Mouse (Mus musculus): ENCODE data around the gene Shisa9. TPM values are rescaled to one million over a fixed set of nuclear protein-coding genes. Genes with fewer than 3 reads are reported as not detected.

Gene Shisa9
- total RNA-seq, 2 experiments from 2014 or later, result not detected

DNA sequence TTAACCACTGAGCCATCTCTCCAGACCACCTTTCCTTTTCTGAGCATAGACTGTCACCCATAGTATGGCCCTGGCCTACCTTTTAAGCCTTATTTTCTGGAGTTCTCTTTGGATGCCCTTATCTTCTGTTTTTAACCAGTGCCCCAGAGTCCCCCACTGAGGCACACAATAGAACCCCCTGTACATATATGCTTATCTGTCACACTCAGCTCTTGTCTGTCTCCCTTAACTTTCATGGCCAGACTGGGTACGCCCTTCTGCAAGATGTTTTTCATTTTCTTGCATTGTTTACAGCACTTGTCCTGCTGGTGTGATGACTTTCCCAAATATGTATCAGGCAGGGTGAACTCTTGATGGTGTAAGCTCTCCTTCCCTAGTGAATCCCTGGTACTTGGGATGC lies 68.1 kb downstream of the Shisa9 start:
- no peak for DNase-seq (ENCODE audit: low spot score)

DNA sequence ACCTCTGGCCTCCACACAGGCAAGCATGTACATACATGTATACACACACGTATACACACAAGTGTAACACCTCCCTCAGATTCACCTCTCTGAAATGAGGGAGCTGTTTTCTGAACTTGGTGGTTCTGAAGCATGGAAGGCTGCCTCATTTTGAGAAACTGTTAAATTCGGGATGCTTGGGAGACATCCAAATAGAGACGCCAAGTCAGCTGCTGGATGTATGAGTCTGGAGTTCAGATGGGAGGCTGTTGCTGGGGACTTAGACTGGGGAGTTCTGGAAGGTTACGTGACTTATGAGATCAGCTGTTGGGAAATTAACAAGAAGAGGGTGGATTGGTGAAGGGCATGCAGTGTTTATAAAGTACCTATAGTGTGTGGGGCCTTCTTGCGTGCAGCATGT lies 88.7 kb downstream of the Shisa9 start:
- no peak for DNase-seq (ENCODE audit: low spot score)

DNA sequence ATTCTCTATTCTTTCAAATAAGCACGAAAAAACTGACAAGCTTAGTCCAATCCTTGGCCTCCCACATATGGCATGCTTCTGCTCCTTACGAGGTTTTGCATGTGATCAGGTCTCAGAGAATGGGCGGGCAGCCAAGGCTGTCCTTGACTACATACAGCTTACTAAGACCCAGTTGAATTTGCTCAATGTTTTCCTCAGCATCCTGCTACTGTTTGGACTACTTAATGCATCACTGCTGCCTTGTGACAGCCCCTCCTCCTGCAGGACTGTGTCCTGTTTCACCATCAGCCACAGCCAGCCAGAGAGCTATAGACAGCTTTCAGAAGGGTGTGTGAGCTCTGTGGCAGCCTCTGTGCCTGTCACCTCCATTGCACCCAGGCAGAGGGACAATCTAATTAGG lies 92.4 kb downstream of the Shisa9 start:
- no peak for DNase-seq (ENCODE audit: low spot score)

DNA sequence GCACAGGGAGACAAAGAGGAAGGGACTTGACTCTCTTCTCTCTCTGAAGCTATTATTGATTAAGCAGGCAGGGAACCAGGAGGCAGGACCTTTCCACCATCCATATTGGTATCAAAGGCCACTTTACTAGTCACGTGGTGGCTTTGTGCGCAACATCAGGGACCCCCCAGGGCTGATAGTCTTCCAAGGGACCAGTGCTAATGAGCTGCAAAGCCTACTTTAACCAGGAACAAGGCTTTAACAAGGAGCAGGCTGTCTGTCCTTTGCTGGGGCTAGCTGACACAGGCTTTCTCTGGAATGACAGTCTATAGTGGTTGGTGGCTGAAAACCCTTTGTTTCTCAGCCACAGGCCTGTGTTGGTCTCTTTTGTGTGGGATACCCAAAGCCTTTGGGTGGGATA lies 92.8 kb downstream of the Shisa9 start:
- no peak for DNase-seq (ENCODE audit: low spot score)

DNA sequence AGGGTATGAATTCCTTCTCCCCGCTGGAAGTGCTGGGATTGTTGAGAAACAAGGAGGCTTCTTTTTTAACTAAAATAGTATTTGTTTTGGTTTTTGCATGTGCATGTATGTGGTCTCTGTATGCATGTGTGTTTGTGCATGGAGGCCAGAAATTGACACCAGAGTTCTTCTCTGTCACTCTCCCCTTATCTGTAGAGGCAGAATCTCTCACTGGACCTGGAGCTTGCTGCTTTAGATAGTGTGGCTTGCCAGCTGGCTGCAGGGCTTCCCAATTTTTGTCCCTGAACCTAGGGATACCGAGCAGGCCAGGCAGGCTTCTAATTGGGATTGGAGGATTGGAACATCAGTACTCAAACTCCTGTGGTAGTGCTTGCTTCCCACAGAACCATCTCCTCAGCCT lies 99.2 kb downstream of the Shisa9 start:
- DNase-seq (ENCODE audit: low spot score), result no peak

DNA sequence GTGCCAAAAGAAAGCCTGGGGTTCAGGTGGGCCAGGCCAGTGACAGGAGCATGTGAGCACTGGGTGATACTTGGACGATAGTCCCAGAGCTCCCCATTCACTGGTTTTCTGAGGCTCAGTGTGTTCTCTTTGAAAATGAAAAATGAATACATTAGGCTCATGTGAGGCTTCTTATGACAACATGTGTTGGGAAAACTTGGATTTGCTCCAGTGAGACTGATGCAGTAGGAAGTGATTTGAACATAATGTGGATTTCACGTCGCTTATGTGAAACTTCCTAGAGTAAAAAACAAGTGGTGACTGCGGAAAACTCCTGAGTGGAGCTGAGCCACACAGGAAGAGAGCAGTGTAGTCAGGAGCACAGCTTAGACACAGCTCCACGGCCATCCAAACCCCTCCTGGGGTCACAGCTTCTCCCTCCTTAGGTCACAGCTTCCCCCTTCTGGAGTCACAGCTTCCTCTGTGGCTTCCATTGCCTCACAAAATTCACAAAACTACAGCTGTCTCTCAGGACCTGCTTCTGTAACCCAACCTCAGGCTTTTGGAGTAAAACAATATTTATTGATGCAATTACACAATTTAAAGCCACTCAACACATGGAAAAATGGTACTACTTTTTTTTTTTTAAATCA lies 106.8 kb downstream of the Shisa9 start:
- DNase-seq (ENCODE audit: low spot score), result no peak

DNA sequence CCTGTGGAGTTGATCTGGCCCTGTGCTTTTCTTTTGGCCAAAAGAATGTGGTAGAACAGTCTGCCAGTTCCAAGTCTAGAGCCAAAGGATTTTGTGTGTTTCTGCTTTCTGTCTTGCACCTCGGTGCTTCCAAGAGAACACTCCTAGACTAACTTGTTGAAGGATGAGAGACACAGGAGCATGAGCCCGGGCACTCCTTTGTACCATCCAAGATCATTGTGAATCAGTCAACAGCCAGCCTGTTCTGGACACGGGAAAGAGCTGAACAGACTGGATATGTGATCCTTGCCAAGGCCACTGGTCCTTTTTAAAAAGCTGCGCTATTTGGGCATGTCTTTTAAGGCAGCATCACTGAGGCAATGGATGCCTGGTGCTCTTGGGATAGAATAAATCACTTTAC lies 109.3 kb downstream of the Shisa9 start:
- no peak for DNase-seq (ENCODE audit: low spot score)

DNA sequence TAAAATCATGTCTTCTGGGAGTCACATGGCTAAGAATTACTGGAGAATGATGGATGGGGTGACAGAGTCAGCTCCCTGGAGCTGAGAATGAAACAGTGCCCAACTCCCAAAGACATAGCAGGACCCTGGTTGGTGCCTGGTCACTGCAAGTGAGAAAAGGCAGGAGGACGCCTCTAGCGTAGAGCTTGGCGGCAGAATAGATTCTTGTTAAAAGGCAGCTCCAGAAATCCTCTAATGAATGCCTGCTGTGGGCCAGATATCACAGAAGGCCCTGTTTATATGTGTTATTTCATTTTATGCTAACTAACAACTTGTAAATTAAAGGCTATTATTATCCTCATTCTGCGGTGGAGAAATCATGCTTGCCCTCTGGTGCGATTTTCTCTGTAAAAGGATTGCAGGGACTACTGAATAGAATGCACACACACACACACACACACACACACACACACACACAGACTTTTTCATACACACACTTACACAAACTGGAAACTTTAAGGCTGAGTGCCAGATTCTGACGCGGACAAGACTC lies 110.9 kb downstream of the Shisa9 start:
- DNase-seq (ENCODE audit: low spot score), result no peak

DNA sequence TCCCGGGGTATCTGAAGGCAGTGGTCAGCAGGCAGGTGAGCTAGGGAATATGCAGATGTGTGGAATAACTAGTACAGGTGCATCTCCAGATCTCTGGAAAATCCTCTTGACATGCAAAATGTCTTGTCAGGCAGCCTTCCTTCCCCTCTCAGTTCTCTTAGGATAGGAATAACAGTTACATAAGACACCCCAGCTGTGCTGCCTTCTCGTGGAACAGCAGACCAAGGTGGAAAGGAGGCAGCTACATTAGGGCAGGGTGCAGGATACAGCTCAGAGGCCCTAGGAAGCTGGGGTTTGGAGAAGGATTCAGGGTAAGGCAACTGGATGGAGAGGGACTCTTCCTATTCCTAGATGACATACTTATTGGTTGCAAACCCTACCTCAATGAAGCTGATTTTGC lies 111.5 kb downstream of the Shisa9 start:
- no peak for DNase-seq (ENCODE audit: low spot score)

DNA sequence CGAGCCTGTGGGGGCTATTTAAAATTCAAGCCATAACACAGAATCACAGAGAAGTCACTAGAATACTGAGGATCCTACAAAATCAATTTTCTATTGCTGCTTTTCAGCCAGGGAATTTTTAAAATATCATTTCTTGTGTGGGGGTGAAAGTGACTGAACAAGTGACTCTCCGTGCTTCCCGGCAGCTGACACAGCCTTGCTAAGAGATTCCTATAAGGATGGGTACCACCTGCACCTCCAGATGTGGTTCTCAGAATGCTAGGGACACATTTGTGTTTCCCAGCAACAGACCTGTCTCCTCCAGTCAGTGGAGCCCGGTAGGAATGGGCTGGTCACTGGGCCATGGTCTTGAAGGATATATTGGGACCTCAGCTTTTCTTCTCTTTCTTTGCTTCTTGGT lies 124.5 kb downstream of the Shisa9 start:
- no peak for DNase-seq (ENCODE audit: low spot score)

DNA sequence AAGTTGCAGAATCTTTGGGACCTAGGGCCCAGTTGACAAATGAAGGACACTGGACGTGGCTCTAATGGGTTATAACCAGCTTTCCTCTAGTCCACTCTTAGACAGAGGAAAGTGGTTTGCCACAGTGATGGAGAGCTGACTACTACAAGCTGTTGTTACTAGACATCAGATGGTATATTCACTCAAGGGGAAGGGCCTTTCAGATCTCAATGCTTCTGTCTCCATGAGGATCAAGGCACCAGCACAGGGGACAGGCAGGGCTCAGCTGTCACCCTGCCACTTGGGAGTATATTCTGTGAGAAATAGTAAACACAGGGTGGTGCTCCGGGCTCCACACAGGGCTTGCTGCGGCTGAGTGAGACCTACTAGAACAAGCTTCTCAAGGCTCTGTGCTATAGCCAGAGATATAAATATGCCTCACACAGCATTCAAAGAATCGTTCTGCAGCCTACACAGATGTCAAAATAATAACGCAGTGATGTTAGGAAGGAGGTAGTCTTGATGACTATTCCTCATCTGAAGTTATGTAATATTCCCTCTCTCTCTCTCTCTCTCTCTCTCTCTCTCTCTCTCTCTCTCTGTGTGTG lies 127.0 kb downstream of the Shisa9 start:
- DNase-seq (ENCODE audit: low spot score), result no peak

DNA sequence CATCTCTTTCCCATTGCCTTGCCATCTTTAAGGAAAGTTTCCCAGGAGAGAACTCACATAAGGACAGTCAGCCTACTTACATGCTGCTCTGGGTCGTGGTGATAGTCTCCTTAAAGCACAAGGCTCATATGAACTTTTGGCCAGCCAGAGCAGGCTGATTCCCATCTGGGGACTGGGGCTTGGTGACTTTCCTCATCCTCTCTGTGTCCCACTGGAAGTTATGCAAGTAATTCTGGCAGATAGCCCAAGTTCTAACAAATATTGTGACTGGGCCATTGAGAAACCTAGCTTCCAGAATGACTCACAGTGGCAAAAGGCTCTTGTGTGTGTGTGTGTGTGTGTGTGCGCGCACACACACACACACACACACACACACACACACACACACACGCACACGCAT lies 130.5 kb downstream of the Shisa9 start:
- peak; percentile 40 for DNase-seq (ENCODE audit: low spot score)

DNA sequence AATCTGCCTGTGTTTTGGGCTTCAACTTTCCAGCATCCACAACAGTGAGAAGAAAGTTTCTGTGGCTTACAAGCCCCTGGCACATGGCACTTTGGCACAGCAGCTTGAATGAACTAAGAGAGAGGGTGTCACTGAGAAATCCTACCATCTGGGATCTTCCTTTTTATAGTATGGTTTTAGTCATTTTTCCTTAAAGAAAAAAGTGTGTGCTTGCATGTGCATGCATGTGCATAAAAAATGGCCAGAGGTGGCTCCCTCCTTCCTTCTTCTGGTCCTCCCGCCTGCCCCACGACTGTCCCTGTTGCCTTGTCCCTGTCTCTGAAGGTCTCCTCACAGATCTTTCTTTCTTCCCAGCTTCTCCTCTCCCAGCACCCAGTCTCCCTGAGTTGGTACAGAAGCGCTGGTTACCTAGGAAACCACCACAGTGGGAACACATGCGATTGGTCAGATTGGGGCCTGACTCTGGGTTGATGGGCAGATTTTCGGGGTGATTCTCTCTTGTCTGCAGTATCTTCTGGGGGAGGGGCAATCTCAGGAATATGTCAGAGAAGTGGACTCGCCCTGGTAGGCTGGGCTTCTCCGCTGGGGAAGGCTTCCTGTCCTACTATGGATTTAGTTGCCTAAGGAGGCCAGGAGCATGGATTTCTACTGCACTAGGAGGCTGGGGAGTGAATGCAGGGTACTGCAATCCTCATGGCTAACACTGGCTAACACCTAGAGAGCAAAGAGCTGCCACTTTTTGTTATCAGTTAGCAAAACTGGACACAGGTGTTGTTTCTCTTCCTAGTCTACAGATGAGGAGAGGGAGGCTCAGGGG lies 131.3 kb downstream of the Shisa9 start:
- DNase-seq (ENCODE audit: low spot score), result no peak

DNA sequence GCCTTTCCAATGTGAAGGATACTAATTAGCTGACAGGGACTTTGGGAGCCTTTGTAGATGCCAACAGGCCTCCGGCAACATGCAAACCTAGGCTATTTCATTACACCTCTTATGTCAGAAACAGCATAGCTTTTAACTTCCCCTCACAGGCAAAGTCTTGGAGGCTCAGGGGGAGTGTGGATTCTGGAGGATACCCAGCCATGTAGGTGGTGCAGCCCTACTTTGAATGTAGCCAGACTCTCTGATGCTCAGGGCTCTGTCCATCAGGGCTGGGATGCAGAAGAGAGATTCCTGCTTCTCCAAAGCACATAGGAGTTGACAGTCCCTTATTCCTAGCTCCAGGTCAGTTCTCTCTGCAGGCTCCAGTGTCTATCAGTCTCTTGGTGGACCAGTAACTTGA lies 133.0 kb downstream of the Shisa9 start:
- no peak for DNase-seq (ENCODE audit: low spot score)

DNA sequence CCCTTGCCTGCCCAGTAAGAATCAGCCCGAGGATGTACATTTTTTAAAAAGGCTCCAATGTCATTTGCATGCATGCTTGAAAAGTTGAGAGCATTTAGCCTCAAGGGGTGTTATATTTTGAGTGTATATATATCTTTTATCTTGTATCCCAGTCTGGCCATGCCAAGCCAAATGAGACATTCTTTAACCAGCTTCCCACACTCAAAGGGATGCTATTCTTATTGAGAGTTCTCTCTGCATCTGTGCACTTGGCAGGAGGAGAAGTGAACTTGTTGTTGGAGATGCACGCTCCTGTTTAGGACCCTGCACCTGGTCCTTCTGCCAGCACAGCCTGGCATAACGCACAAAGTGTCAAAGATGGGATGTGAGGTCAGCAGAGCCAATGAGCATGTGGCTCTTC lies 135.6 kb downstream of the Shisa9 start:
- DNase-seq (ENCODE audit: low spot score), result no peak

DNA sequence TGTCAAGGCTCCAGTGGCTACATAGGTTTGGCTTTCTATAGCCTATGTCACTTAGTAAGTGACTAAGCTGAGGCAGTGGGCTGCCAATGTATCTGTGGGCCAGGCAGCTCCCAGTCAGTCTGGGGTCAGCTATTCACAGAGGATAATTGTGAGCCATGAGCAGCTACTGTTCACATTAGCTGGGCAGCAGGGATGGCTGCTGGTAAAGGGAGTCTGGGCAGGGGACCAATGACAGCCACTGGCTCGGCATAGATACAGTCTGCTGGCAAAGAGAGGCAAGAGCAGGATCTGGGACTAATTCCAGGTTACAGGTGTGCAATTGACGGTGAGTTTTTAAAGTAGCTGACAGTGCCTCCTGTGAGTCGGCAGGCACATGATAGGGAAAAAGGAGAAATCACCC lies 145.9 kb downstream of the Shisa9 start:
- no peak for DNase-seq (ENCODE audit: low spot score)

DNA sequence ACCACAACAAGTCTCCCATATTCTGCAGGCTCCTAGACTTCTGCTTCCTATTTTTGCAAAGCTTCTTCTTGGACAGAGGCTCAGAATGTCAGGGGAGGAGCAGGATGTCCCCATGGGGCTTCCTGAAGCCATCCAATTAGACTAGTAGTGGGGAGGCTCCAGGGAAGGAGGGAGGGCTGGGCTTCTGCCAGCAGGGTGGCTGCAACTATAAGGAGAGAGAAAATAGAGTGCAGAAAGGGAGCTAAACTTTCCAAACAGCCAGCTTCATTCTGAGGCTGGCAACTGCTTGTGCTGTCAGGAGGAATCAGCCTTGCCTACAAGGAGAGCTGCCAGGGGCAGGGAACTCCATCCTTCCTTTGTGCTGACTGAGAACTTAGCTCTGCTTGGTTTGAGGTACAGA lies 162.8 kb downstream of the Shisa9 start:
- DNase-seq (ENCODE audit: low spot score), result peak; percentile 23

DNA sequence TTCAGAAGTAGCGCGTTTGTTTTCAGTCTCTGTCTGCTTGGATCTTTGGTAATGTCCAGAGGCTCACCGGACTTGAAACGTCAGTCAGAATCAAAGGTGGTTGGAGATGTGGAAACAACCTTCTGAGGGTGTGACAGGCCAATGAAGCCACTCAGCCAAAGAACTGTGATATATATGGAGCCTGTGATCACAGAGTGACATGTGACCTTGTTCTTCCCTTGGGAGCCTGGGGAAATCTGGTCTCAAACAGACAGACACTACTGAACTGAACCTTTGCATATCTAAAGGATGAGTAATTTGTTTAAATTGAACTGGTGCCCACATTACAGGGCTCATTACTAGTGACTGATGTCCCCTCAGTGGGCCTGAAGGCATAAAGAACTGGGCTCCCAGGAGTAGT lies 168.1 kb downstream of the Shisa9 start:
- DNase-seq (ENCODE audit: low spot score), result no peak

DNA sequence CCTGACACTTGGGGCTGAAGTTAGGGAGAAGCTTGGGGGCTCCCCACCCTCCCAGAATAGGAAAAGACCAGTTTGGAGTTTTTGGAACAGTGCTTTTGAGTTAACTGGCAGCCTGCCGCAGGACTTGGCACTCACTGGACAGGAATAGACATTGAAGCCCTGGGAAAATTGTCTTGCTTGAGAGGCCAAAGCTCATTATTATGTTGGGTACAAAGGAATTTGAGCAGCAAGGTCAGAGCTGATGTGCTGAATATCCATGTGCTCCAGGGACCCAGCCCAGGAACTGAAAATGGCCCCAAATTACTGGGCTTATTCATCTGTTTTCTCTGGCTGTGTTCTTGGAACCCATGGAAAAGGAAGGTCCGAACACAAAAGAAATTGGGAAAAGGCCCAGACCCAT lies 170.6 kb downstream of the Shisa9 start:
- peak; percentile 2 for DNase-seq (ENCODE audit: low spot score)

DNA sequence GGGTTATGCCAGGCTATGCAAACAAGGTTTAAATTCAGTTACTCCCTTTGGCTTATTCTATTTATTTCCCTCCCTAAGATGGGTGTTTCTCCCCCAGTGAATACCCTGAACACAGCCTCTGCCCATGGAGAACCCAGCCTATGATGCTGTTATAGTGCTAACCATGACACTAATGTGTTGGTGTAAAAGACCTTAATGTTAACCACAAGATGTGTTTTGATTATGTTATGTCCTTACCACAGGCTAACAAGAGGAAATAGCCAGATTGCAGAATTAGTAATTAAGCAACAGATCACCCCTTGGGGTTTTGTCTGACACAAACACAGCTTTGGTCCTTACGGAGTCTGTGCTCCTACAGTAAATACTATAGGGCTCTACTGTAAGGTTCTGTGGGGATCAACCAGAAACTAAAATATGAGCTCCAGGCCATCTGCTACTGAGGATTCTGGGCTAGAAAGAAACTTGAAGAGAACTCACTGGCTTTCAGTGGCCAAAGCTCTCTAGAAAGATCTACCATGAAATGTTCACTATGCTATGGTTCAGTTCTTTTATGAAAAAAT lies 189.6 kb downstream of the Shisa9 start:
- DNase-seq (ENCODE audit: low spot score), result no peak

DNA sequence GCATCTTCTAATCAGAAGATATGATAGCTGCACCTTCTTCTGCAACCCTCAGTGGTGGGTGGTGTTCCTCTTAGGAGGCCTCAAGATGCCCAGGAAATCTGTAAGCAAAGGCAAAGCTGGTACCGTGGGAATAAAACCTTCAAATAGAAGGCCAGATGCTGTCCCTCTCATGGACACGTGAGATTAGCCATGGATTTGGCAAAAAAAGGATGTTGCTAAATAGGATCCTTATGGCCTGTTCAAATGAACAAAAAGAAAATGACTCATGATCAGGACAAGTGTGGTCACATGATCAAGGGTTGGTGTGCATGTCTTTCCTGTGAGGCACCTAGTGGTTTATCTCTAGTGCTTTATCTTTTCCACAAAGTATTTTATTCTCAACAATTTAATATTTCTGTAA lies 194.1 kb downstream of the Shisa9 start:
- DNase-seq (ENCODE audit: low spot score), result no peak

DNA sequence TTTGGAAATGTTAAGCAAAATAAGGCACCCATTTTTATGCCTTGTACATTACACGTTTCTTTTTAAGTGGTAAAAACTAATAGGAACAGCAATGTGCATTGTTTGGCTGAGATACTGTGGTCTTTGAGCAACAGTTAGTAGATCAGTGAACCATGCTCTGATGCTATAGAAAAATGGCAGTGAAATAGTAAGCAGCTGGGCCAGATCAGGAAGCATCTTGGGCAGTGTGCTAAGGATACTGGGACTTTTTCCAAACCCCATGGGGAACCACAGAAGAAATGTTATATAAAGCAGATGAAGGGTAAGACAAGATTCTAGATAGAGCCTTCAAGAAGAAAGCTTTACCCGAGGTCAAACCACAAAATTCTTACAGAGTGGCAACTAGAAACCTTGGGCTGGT lies 205.8 kb downstream of the Shisa9 start:
- no peak for DNase-seq (ENCODE audit: low spot score)
